Mouse (Mus musculus) CH12.LX (cell line): ENCODE data around the gene Capn13. TPM values are rescaled to one million over a fixed set of nuclear protein-coding genes. Genes with fewer than 3 reads are reported as not detected.

Experiments used
- DNase-seq: peaks from one replicate; pipeline ENCODE4 v3.0.0-alpha.2; 2013; ENCODE audit errors: extremely low read depth
- H3K27ac ChIP-seq: 2 replicates; pipeline ENCODE4 v1.5.1; 2012; ENCODE audit warnings: low read depth, mild to moderate bottlenecking, control low read depth, moderate library complexity; ENCODE audit not compliant: insufficient read depth
- H3K27me3 ChIP-seq: replicated peaks from 2 replicates; pipeline ENCODE3; 2012; ENCODE audit warnings: inconsistent platforms
- H3K36me3 ChIP-seq, 2 experiments: replicated peaks in 1 of 2; 2 replicates each; pipeline versions ENCODE3 to v1.6.1; 2012; ENCODE audit warnings: inconsistent platforms in 1 of 2, low read length in 1 of 2, mild to moderate bottlenecking in 1 of 2, mixed read lengths in 1 of 2, moderate library complexity in 1 of 2; ENCODE audit not compliant: control insufficient read depth in 1 of 2, insufficient read depth in 1 of 2
- H3K4me1 ChIP-seq, 2 experiments: 2 replicates each; pipeline ENCODE4 v1.6.1; 2012; ENCODE audit warnings: inconsistent platforms in 1 of 2, moderate library complexity in 1 of 2; ENCODE audit not compliant: insufficient read depth in 2 of 2, control insufficient read depth in 1 of 2
- H3K4me2 ChIP-seq: 2 replicates; pipeline ENCODE4 v1.6.1; 2012; ENCODE audit warnings: low read depth, mild to moderate bottlenecking, control low read depth; ENCODE audit not compliant: poor library complexity, insufficient read depth, severe bottlenecking
- H3K4me3 ChIP-seq, 3 experiments: fragments of 150-350 bp in 1 of 3; sonication (generic) in 1 of 3; replicated peaks in 1 of 3; 2 replicates each; pipeline versions ENCODE3 to v1.5.1; 2011 to 2012; ENCODE audit warnings: low read depth in 2 of 3, low read length in 2 of 3, mild to moderate bottlenecking in 2 of 3, moderate library complexity in 2 of 3, control low read depth in 1 of 3, improper control_type of control experiment in 1 of 3, inconsistent platforms in 1 of 3, mixed read lengths in 1 of 3; ENCODE audit not compliant: poor library complexity in 1 of 3
- H3K79me2 ChIP-seq: replicated peaks from 2 replicates; pipeline ENCODE4 v1.6.1; 2012; ENCODE audit warnings: mild to moderate bottlenecking, moderate library complexity; ENCODE audit not compliant: control insufficient read depth, poor library complexity, insufficient read depth, severe bottlenecking; ENCODE audit errors: extremely low read depth
- H3K9ac ChIP-seq: 2 replicates; pipeline ENCODE4 v1.6.1; 2012; ENCODE audit warnings: low read depth, mild to moderate bottlenecking, control low read depth, moderate library complexity; ENCODE audit not compliant: insufficient read depth
- H3K9me3 ChIP-seq: replicated peaks from 2 replicates; pipeline ENCODE3; 2012; ENCODE audit warnings: low read length, inconsistent platforms, mixed read lengths
- BHLHE40 ChIP-seq: IDR thresholded peaks from 2 replicates; pipeline ENCODE4 v1.6.1; 2011; ENCODE audit warnings: mild to moderate bottlenecking, low read depth, low read length, improper control_type of control experiment
- CHD1 ChIP-seq: IDR thresholded peaks from 2 replicates; pipeline ENCODE4 v1.6.1; 2012; ENCODE audit warnings: low read depth, low read length, improper control_type of control experiment, inconsistent platforms
- CHD2 ChIP-seq: IDR thresholded peaks from 2 replicates; pipeline ENCODE4 v1.6.1; 2011; ENCODE audit warnings: low read length, improper control_type of control experiment
- E2F4 ChIP-seq: IDR thresholded peaks from 2 replicates; pipeline ENCODE4 v1.6.1; 2011; ENCODE audit warnings: low read depth, low read length, improper control_type of control experiment; ENCODE audit not compliant: insufficient replicate concordance
- ELF1 ChIP-seq: IDR thresholded peaks from 2 replicates; pipeline ENCODE4 v1.6.1; 2014; ENCODE audit warnings: low read depth, mild to moderate bottlenecking, inconsistent platforms, low read length, improper control_type of control experiment
- EP300 ChIP-seq: IDR thresholded peaks from 2 replicates; pipeline ENCODE4 v1.6.1; 2011; ENCODE audit warnings: low read length, improper control_type of control experiment
- ETS1 ChIP-seq: conservative IDR thresholded peaks from 2 replicates; pipeline ENCODE4 v1.6.1; 2012; ENCODE audit warnings: low read depth, mild to moderate bottlenecking, inconsistent platforms, low read length, improper control_type of control experiment, moderate library complexity
- GABPA ChIP-seq: IDR thresholded peaks from 2 replicates; pipeline ENCODE4 v1.6.1; 2012; ENCODE audit warnings: low read depth, low read length, improper control_type of control experiment, inconsistent platforms; ENCODE audit not compliant: insufficient replicate concordance
- HCFC1 ChIP-seq: IDR thresholded peaks from 2 replicates; pipeline ENCODE4 v1.6.1; 2012; ENCODE audit warnings: low read depth, mild to moderate bottlenecking, inconsistent platforms, low read length, improper control_type of control experiment
- IRF4 ChIP-seq: IDR thresholded peaks from 2 replicates; pipeline ENCODE4 v1.6.1; 2014; ENCODE audit warnings: low read depth, mild to moderate bottlenecking, inconsistent platforms, low read length, improper control_type of control experiment
- JUN ChIP-seq: IDR thresholded peaks from 2 replicates; pipeline ENCODE4 v1.6.1; 2011; ENCODE audit warnings: low read depth, mild to moderate bottlenecking, low read length, improper control_type of control experiment, moderate library complexity; ENCODE audit not compliant: insufficient read depth
- KAT2A ChIP-seq: IDR thresholded peaks from 2 replicates; pipeline ENCODE4 v1.6.1; 2012; ENCODE audit warnings: low read length, improper control_type of control experiment, inconsistent platforms; ENCODE audit not compliant: insufficient replicate concordance
- MAX ChIP-seq: IDR thresholded peaks from 2 replicates; pipeline ENCODE4 v1.6.1; 2011; ENCODE audit warnings: low read length, improper control_type of control experiment
- MAZ ChIP-seq: IDR thresholded peaks from 2 replicates; pipeline ENCODE4 v1.6.1; 2012; ENCODE audit warnings: low read depth, mild to moderate bottlenecking, inconsistent platforms, low read length, improper control_type of control experiment, moderate library complexity
- MXI1 ChIP-seq: IDR thresholded peaks from 2 replicates; pipeline ENCODE4 v1.6.1; 2011; ENCODE audit warnings: mild to moderate bottlenecking, low read depth, low read length, improper control_type of control experiment
- MYC ChIP-seq: IDR thresholded peaks from 2 replicates; pipeline ENCODE4 v1.6.1; 2011; ENCODE audit warnings: low read depth, mild to moderate bottlenecking, improper control_type of control experiment, low read length
- NELFE ChIP-seq: IDR thresholded peaks from 2 replicates; pipeline ENCODE4 v1.6.1; 2011; ENCODE audit warnings: low read depth, low read length, improper control_type of control experiment
- NRF1 ChIP-seq: IDR thresholded peaks from 2 replicates; pipeline ENCODE4 v1.6.1; 2014; ENCODE audit warnings: low read depth, mild to moderate bottlenecking, inconsistent platforms, low read length, improper control_type of control experiment, moderate library complexity
- POLR2AphosphoS2 ChIP-seq: IDR thresholded peaks from 2 replicates; pipeline ENCODE4 v1.6.1; 2011; ENCODE audit warnings: low read depth, low read length, improper control_type of control experiment
- RAD21 ChIP-seq: IDR thresholded peaks from 2 replicates; pipeline ENCODE4 v1.6.1; 2011; ENCODE audit warnings: low read depth, mild to moderate bottlenecking, low read length, improper control_type of control experiment, moderate library complexity
- SMC3 ChIP-seq: IDR thresholded peaks from 2 replicates; pipeline ENCODE4 v1.6.1; 2011; ENCODE audit warnings: low read depth, low read length, improper control_type of control experiment
- ZKSCAN1 ChIP-seq: IDR thresholded peaks from 2 replicates; pipeline ENCODE4 v1.6.1; 2012; ENCODE audit warnings: low read depth, inconsistent platforms, low read length, improper control_type of control experiment, borderline replicate concordance
- ZMIZ1 ChIP-seq: IDR thresholded peaks from 2 replicates; pipeline ENCODE4 v1.6.1; 2012; ENCODE audit warnings: low read depth, mild to moderate bottlenecking, inconsistent platforms, low read length, improper control_type of control experiment
- ZNF384 ChIP-seq: IDR thresholded peaks from 2 replicates; pipeline ENCODE4 v1.6.1; 2012; ENCODE audit warnings: low read depth, low read length, improper control_type of control experiment, inconsistent platforms
- dilution Hi-C: fragments of 300-500 bp; cut with MboI; formaldehyde crosslinking; loops from 2 replicates; pipeline ENCODE4 v1.14.3; 2020; ENCODE audit warnings: low sequenced_read_pairs; ENCODE audit not compliant: extremely low pct_unique_long_range_greater_than_20kb, extremely low pct_ligation_motif_present
- in situ Hi-C: fragments of 300-500 bp; cut with MboI; formaldehyde crosslinking; loops from 3 replicates; pipeline ENCODE4 v1.14.3; 2019; ENCODE audit warnings: low sequenced_read_pairs, low pct_ligation_motif_present, low pct_unique_long_range_greater_than_20kb, mixed read lengths
- polyA plus RNA-seq: library from polyadenylated mRNA; unstranded; fragments of >175 nt; gene quantifications from 2 replicates; pipeline ENCODE4 v1.2.1, GENCODE M21; 2012; ENCODE audit warnings: low read depth; ENCODE audit not compliant: insufficient read length
- total RNA-seq, 2 experiments: library from RNA; depleted of rRNA; stranded (reverse); fragments of 300-350 nt in 1 of 2; fragments of >200 nt in 1 of 2; gene quantifications; 2 replicates each; pipeline ENCODE4 v1.2.3; 2012 to 2014

Capn13 gene
- total and polyA plus RNA-seq, 3 experiments = not detected

GRCm38 (mm10) chr17:73367334-73367733 lies 33.3 kb downstream of the Capn13 start:
- TF ChIP-seq NRF1 = no peak
- TF ChIP-seq EP300 = no peak
- no peak for TF ChIP-seq RAD21
- TF ChIP-seq E2F4 = no peak
- TF ChIP-seq SMC3 = no peak
- no peak for TF ChIP-seq ZKSCAN1
- no peak for TF ChIP-seq BHLHE40
- TF ChIP-seq JUN = no peak
- no peak for TF ChIP-seq CHD2
- no peak for TF ChIP-seq MAX
- no peak for TF ChIP-seq ELF1
- TF ChIP-seq GABPA = no peak
- TF ChIP-seq NELFE = no peak
- TF ChIP-seq MXI1 = no peak
- no peak for TF ChIP-seq ZMIZ1
- TF ChIP-seq ZNF384 = no peak
- TF ChIP-seq KAT2A = no peak
- no peak for TF ChIP-seq MAZ
- TF ChIP-seq HCFC1 = no peak
- TF ChIP-seq POLR2AphosphoS2 = no peak
- Histone ChIP-seq H3K4me3 (no peak overlapping the region), H3K27ac (no peak overlapping the region), H3K4me2 (no peak overlapping the region), H3K27me3 (no peaks in the 10 kb centered on the region), H3K4me1 (no peaks in the 10 kb centered on the region), H3K79me2 (no peaks in the 10 kb centered on the region), H3K9ac (no peak overlapping the region), H3K9me3 (peaks cover 2% of the 10 kb centered on the region), H3K36me3 (no peaks in the 10 kb centered on the region)
- DNase-seq = no peak
- in situ Hi-C loops = no loop called here
- dilution Hi-C loops = no loop called here

- Histone ChIP-seq H3K9ac (no peak overlapping the region), H3K4me1 (peaks cover 3 to 15% of the 10 kb centered on the region in 2 experiments; a peak in 3 of 4 replicates), H3K27me3 (peaks cover under 1% of the 10 kb centered on the region), H3K27ac (no peak overlapping the region), H3K79me2 (no peaks in the 10 kb centered on the region), H3K9me3 (peaks cover 2% of the 10 kb centered on the region), H3K4me3 (no peak overlapping the region), H3K4me2 (peak overlapping the region; percentile 7; the same call in 1 of the 2 replicates), H3K36me3 (no peaks in the 10 kb centered on the region)
- DNase-seq = peak; percentile 70
- TF ChIP-seq HCFC1 (no peak), MYC (0 out of 2 replicates have a peak, but pooled peaks have one; percentile 40), EP300 (peak; percentile 74), ETS1 (no peak; the same call in 1 of the 2 replicates), MAZ (no peak), CHD1 (no peak), IRF4 (peak; percentile 80), BHLHE40 (peak; percentile 66)
- in situ Hi-C loops = no loop called here
- dilution Hi-C loops = no loop called here
These were observed 39.6 kb downstream of the Capn13 start for GRCm38 (mm10) chr17:73361054-73361453.
